Mouse (Mus musculus): Measurements from ENCODE around the gene Clec2d.

DNA sequence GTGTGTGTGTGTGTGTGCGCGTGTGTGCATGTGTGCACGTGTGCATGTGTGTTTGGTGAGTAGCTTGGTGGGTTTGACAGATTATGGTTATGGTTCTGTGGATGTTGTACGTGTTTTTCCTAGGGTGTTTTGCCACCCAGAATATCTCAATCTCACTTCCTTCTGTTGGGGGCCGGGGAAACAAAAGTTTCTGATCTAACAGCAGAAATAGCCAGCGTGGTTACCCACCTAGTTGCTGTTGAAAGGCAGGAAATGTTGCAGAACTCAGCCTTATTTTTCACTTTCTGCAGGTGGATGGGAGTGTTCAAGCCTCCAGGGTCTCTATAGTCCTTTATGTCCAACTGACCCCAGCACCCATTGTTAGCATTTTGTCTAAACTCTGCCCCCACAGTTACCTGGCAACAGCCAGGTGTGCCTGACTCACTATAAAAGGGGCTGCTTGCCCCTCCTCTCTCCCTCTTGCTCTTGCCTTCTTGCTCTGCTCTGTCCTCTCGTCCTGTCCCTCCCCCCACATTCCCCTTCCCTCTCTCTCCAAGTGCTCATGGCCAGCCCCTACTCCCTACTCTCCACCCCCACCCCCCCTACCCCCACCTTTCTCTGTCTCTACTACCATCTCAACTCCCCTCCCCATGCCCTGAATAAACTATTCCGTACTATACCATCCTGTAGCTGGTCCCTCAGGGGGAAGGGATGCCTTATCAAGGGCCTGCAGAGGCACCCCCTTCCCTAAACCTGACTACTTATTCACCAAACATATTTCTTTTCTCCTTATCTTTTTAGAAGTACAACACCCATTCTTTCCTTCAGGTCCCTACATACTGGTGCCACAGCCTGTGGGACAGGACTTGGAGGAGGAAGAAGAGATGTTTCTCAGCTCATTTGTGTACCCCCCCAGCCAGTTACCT lies 54.3 kb downstream of the Clec2d start:
- TF ChIP-seq CTCF (IDR thresholded peaks at IDR 0.05; ENCODE audit: low read depth, low read length): no peak
- TF ChIP-seq POLR2A (IDR thresholded peaks at IDR 0.05; ENCODE audit: insufficient read depth, low read length): no peak
- no peak for TF ChIP-seq EP300 (IDR thresholded peaks at IDR 0.05; ENCODE audit: insufficient read depth, low read depth, low read length)

All from ES-Bruce4 (cell line).